Mouse (Mus musculus) embryonic facial prominence, embryonic 15.5 days (tissue): ENCODE measurements at regions not wholly inside any gene's neighbourhood (a gene's known extent, or its start where the extent isn't known, plus 50 kb on each side); places are given as distances from the start of the nearest gene placed in this dataset.

Experiments
- ATAC-seq: fragments of 200-750 bp; cut with Nextera tagmentation; 2 replicates; pipeline ENCODE4 v1.8.0; 2017; ENCODE audit warnings: low read depth, moderate TSS enrichment; ENCODE audit not compliant: insufficient number of reproducible peaks, low FRiP score, low TSS enrichment
- H3K27ac ChIP-seq: fragments of 300-500 bp; sonication (generic); replicated peaks from 2 replicates; pipeline ENCODE4 v1.5.1; 2015; ENCODE audit warnings: mild to moderate bottlenecking, inconsistent platforms
- H3K27me3 ChIP-seq: fragments of 300-500 bp; sonication (generic); 2 replicates; pipeline ENCODE4 v1.6.1; 2015; ENCODE audit warnings: inconsistent platforms
- H3K36me3 ChIP-seq: fragments of 300-500 bp; sonication (generic); 2 replicates; pipeline ENCODE4 v1.6.1; 2015; ENCODE audit warnings: mild to moderate bottlenecking, inconsistent platforms
- H3K4me1 ChIP-seq: fragments of 300-500 bp; sonication (generic); 2 replicates; pipeline ENCODE4 v1.6.1; 2015; ENCODE audit warnings: inconsistent platforms
- H3K4me2 ChIP-seq: fragments of 300-500 bp; sonication (generic); replicated peaks from 2 replicates; pipeline ENCODE4 v1.6.1; 2015; ENCODE audit warnings: mild to moderate bottlenecking, inconsistent platforms
- H3K4me3 ChIP-seq: fragments of 300-500 bp; sonication (generic); replicated peaks from 2 replicates; pipeline ENCODE4 v1.5.1; 2015; ENCODE audit warnings: mild to moderate bottlenecking, inconsistent platforms
- H3K9ac ChIP-seq: fragments of 300-500 bp; sonication (generic); 2 replicates; pipeline ENCODE4 v1.6.1; 2015; ENCODE audit warnings: inconsistent platforms
- H3K9me3 ChIP-seq: fragments of 300-500 bp; sonication (generic); replicated peaks from 2 replicates; pipeline ENCODE4 v1.6.1; 2016; ENCODE audit warnings: inconsistent platforms
- WGBS: fragments of 180-500 bp; shearing (Covaris S2); methylation state at CpG from one replicate; pipeline ENCODE4 v1.1.7; 2015; 5-methylcytosine and 5-hydroxymethylcytosine counted together

- no peak overlapping the region for H3K4me2 ChIP-seq
- H3K27me3 ChIP-seq = no peaks in the 10 kb centered on the region
- no peaks in the 10 kb centered on the region for H3K4me1 ChIP-seq
- no peak overlapping the region for H3K9ac ChIP-seq
- H3K27ac ChIP-seq = no peak overlapping the region
- H3K36me3 ChIP-seq = no peaks in the 10 kb centered on the region
- 81% methylated on average over 3 of the region's 3 CpGs for WGBS
- no peak for ATAC-seq
- H3K4me3 ChIP-seq = no peak overlapping the region
- H3K9me3 ChIP-seq = no peaks in the 10 kb centered on the region
Observed at GRCm38 (mm10) chr1:157964461-157964860, 391.7 kb downstream of the Brinp2 start.

- Histone ChIP-seq H3K27ac (no peak overlapping the region), H3K27me3 (no peaks in the 10 kb centered on the region), H3K9ac (no peak overlapping the region), H3K4me3 (no peak overlapping the region), H3K4me2 (no peak overlapping the region), H3K36me3 (no peaks in the 10 kb centered on the region), H3K4me1 (no peaks in the 10 kb centered on the region), H3K9me3 (no peaks in the 10 kb centered on the region)
- 62% methylated on average over 6 of the region's 6 CpGs for WGBS
- ATAC-seq = no peak
Observed at GRCm38 (mm10) chr1:157969635-157970111, 386.5 kb downstream of the Brinp2 start.

DNA sequence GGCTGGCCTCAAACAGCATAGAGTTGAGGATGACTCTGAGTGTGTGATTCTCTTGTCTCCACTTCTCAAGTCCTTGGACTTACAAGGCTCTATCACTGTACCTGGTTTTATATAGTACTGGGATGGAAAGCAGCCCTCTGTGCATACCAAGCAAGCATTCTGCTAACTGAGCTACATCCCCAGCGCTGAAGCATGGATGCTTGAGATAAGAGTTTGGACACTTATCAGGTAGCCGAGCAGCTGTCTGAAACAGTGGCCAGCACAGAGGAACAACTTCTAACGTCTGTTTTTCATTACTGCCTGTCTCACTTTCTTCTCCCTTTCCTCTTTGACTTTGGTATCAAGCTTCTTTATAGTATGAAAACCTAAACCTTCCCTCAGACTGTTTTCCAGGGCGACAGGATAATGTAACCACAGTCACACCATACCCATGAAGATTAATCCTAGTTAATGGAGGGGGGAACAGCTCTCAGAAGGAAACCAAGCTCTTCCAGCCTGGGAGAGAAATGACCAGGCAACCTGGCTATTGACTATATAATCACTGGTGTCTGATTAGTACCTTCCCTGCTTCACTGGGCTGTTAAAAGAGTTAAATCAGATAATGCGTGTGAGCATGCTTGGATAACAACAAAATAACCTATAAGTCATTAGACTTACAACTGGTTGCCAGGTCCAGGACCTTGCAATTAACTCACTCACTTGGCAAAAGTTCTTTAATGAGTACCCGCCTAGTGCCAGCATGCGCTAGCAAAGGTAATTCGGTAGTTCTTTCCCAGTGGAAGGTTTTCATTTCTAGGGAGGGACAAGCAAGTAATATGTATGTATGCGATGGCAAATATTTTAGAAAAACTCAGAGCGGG lies 382.5 kb downstream of the Brinp2 start:
- Histone ChIP-seq H3K27me3 (no peaks in the 10 kb centered on the region), H3K4me1 (no peaks in the 10 kb centered on the region), H3K27ac (no peak overlapping the region), H3K4me3 (no peak overlapping the region), H3K9ac (no peak overlapping the region), H3K4me2 (no peak overlapping the region), H3K36me3 (no peaks in the 10 kb centered on the region), H3K9me3 (no peaks in the 10 kb centered on the region)
- no peak for ATAC-seq
- WGBS = 64% methylated on average over 10 of the region's 10 CpGs

DNA sequence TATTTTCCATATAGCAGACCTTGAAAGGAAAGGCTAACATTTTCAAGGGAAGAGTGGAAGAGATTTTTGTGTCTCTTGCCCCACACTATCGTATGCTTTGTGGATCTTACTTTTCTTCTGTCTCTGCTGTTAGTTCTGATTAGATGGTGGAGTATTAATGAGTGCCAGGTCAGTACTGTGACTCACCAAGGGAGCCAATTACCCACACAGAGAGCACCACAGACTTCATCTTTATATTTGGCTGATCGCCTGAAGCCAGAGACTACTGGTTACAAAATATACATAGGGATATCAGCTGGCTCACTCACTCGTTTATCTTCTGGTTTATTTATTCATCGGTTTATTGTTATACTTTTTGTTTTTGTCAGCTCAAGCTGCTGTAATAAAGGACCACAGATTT lies 381.5 kb downstream of the Brinp2 start:
- H3K9me3 ChIP-seq = no peaks in the 10 kb centered on the region
- no peak overlapping the region for H3K4me3 ChIP-seq
- H3K4me1 ChIP-seq = no peaks in the 10 kb centered on the region
- H3K27ac ChIP-seq = no peak overlapping the region
- no peak overlapping the region for H3K9ac ChIP-seq
- ATAC-seq = no peak
- H3K4me2 ChIP-seq = no peak overlapping the region
- no peaks in the 10 kb centered on the region for H3K36me3 ChIP-seq
- 71% methylated on average over 4 of the region's 4 CpGs for WGBS
- no peaks in the 10 kb centered on the region for H3K27me3 ChIP-seq

DNA sequence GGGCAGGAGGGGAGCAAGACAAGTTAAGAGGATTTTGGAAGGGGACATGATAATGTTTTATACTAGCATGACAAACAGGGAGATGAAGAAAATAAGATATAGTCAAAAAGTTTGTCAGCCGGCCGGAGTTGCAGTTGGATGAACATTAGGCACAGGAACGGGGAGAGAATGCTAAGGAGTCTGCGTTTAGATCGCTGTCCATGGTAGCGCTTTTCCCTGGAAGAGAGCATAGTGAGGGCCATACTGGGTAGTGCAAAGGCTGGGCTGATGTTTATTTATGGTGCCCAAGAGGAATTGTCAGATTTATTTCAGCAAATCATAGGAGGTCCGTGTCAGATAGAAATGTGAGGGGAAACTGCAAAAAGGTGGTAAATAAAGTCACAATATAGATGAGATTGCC lies 337.0 kb downstream of the Brinp2 start:
- no peak overlapping the region for H3K9ac ChIP-seq

GRCm38 (mm10) chr1:158039756-158040155 lies 316.4 kb downstream of the Brinp2 start:
- H3K27ac ChIP-seq = no peak overlapping the region
- 15% methylated on average over 2 of the region's 2 CpGs for WGBS
- H3K27me3 ChIP-seq = no peaks in the 10 kb centered on the region
- ATAC-seq = no peak
- H3K9me3 ChIP-seq = no peaks in the 10 kb centered on the region
- H3K4me2 ChIP-seq = no peak overlapping the region
- no peaks in the 10 kb centered on the region for H3K36me3 ChIP-seq
- H3K9ac ChIP-seq = no peak overlapping the region
- H3K4me1 ChIP-seq = no peaks in the 10 kb centered on the region
- no peak overlapping the region for H3K4me3 ChIP-seq

More for the DNA sequence above, 337.0 kb downstream of the Brinp2 start:
- no peak; the same call in 1 of the 2 replicates for ATAC-seq
- H3K27ac ChIP-seq = no peak overlapping the region
- no peaks in the 10 kb centered on the region for H3K4me1 ChIP-seq
- no peak overlapping the region for H3K4me2 ChIP-seq
- H3K27me3 ChIP-seq = no peaks in the 10 kb centered on the region
- H3K36me3 ChIP-seq = no peaks in the 10 kb centered on the region
- no peaks in the 10 kb centered on the region for H3K9me3 ChIP-seq
- no peak overlapping the region for H3K4me3 ChIP-seq
- WGBS = 18% methylated on average over 7 of the region's 7 CpGs

GRCm38 (mm10) chr1:158040334-158040733 lies 315.8 kb downstream of the Brinp2 start:
- no peaks in the 10 kb centered on the region for H3K36me3 ChIP-seq
- 81% methylated on average over 4 of the region's 4 CpGs for WGBS
- no peaks in the 10 kb centered on the region for H3K4me1 ChIP-seq
- no peak overlapping the region for H3K27ac ChIP-seq
- no peaks in the 10 kb centered on the region for H3K27me3 ChIP-seq
- no peak overlapping the region for H3K9ac ChIP-seq
- H3K4me3 ChIP-seq = no peak overlapping the region
- ATAC-seq = no peak
- no peaks in the 10 kb centered on the region for H3K9me3 ChIP-seq
- H3K4me2 ChIP-seq = no peak overlapping the region

- no peak for ATAC-seq
- Histone ChIP-seq H3K9ac (no peak overlapping the region), H3K36me3 (no peaks in the 10 kb centered on the region), H3K4me3 (no peak overlapping the region), H3K9me3 (no peaks in the 10 kb centered on the region), H3K4me1 (no peaks in the 10 kb centered on the region), H3K27ac (no peak overlapping the region), H3K4me2 (no peak overlapping the region), H3K27me3 (no peaks in the 10 kb centered on the region)
- WGBS = 77% methylated on average over 4 of the region's 4 CpGs
Observed at GRCm38 (mm10) chr1:158052644-158053043, 303.5 kb downstream of the Brinp2 start.

DNA sequence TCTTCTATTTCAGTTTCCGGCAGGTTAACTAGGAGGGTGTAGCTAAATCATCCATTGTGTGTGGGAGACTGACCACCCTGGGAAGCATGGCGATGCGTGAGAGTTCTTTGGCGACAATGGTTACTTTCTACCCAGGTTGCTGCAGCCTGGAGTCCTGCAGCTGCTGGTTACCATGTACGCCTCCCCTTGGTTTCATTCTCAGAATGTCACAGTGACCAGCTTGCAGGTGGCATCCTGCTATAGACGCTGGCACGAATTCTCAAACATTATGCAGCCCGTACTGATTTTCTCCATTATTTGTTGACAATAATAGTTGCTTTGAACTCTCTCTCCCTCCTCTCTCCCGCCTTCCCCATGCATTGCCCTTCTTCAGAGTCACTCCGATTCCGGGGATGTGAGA lies 301.2 kb downstream of the Brinp2 start:
- H3K4me2 ChIP-seq = no peak overlapping the region
- 81% methylated on average over 11 of the region's 11 CpGs for WGBS
- no peak for ATAC-seq

DNA sequence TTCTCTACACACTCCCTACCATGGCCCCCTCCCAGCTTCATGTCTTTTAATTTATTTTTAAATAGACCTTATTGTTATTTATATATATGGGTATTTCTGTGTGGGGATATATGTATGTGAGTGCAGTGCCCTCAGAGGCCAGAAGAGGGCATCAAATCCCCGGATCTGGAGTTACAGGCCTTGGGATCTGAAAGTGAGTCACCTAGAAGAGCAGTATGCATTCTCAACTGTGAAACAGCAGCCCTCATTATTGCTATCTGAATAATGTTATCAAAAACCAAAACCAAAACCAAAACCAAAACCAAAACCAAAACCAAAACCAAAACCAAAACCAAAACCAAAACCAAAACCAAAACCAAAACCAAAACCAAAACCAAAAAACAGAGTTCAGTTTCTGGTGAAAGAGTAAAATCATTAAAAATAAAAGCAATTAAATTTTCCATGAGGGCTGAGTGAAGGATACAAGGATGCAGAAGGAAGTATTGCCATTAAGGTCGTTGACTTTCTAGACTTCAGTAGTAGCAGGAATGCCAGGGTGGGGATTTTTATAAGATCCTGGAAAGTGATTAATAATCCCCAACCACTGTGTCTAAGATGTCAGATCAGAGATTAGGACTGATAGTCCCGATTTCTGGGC lies 299.0 kb downstream of the Brinp2 start:
- no peaks in the 10 kb centered on the region for H3K4me1 ChIP-seq
- no peaks in the 10 kb centered on the region for H3K27me3 ChIP-seq
- H3K4me2 ChIP-seq = no peak overlapping the region
- no peak for ATAC-seq
- no peaks in the 10 kb centered on the region for H3K36me3 ChIP-seq
- WGBS = 54% methylated on average over 3 of the region's 3 CpGs
- H3K9ac ChIP-seq = no peak overlapping the region
- no peak overlapping the region for H3K27ac ChIP-seq
- H3K4me3 ChIP-seq = no peak overlapping the region
- H3K9me3 ChIP-seq = no peaks in the 10 kb centered on the region

More for the DNA sequence above, 301.2 kb downstream of the Brinp2 start:
- H3K4me1 ChIP-seq = no peaks in the 10 kb centered on the region
- no peaks in the 10 kb centered on the region for H3K27me3 ChIP-seq
- H3K9me3 ChIP-seq = no peaks in the 10 kb centered on the region
- no peak overlapping the region for H3K27ac ChIP-seq
- no peak overlapping the region for H3K4me3 ChIP-seq
- no peaks in the 10 kb centered on the region for H3K36me3 ChIP-seq
- H3K9ac ChIP-seq = no peak overlapping the region

DNA sequence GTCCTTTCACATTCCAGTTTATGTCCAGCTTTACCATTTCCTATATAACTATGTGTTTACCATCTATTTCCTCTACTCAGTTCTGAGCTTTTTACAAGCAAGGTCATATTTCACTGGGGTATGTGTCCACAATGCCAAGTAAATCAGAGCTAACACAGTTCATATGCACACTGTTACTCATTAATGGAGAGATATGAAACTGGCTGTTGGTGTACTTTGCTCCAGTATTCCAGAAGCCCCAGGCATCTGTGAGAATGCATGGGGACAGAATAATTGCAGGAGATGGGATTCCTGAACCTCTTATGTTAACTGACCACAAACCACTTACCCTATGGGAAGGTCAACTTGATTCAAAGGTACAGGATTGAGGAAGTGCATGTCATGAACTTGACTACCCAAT lies 298.3 kb downstream of the Brinp2 start:
- no peaks in the 10 kb centered on the region for H3K36me3 ChIP-seq
- no peak overlapping the region for H3K27ac ChIP-seq
- H3K27me3 ChIP-seq = no peaks in the 10 kb centered on the region
- no peaks in the 10 kb centered on the region for H3K9me3 ChIP-seq
- ATAC-seq = no peak
- no peak overlapping the region for H3K9ac ChIP-seq
- H3K4me1 ChIP-seq = no peaks in the 10 kb centered on the region
- H3K4me3 ChIP-seq = no peak overlapping the region
- H3K4me2 ChIP-seq = no peak overlapping the region
